ENCODE assay signal across 16 mouse cellular contexts in the genomic region with DNA sequence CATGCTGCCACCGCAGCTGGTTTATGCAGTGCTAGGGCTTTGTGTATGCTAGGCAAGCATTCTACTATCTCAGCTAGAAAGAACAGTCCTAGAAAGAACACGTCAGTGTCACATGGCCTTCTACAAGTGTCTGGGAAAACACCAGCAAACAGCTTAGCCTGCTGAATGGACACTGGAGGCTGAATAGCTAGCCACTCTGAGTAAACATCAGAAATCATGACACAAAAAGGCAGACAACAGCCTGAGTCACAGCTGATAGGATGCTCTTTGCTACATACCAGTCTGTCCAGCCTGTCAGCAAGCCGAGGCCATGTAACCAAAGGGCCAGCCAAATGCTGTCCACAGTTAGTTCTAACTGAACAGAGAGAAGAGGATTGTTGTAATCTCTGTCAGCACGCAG. TPM values are rescaled to one million over a fixed set of nuclear protein-coding genes. Genes with fewer than 3 reads are reported as not detected.
DNase-seq lines count a peak whose midpoint lies in the region; ATAC-seq and TF ChIP-seq lines count a peak whose summit lies in the region.
"Had no signal": no experiment of that assay in that cellular context is flagged by ENCODE, and none has a peak within 500 bp of the region (broad histone marks: within the 10 kb centered on the region; RNA-seq: fewer than 3 reads in every experiment).

No protein-coding gene starts in this region.

- ATAC-seq in heart, embryonic 11.5 days (replicated peaks; ENCODE audit: insufficient number of reproducible peaks, low FRiP score, low TSS enrichment), result no peak
- peak; percentile 75 for ATAC-seq in liver, postnatal 0 days
- no peak for ATAC-seq in liver, embryonic 11.5 days (replicated peaks; ENCODE audit: low FRiP score)
- no peak for ATAC-seq in forebrain, embryonic 16.5 days
- no peak for ATAC-seq in hindbrain, embryonic 14.5 days (ENCODE audit: low FRiP score)
- ATAC-seq: forebrain, postnatal 0 days had no signal

- WGBS in heart, embryonic 11.5 days (ENCODE audit: insufficient replicate concordance), result 38% methylated on average over 4 of the region's 4 CpGs
- WGBS in liver, postnatal 0 days (ENCODE audit: insufficient replicate concordance), result 58% methylated on average over 4 of the region's 4 CpGs
- WGBS in liver, embryonic 11.5 days, result 76% methylated on average over 4 of the region's 4 CpGs
- 74% methylated on average over 4 of the region's 4 CpGs for WGBS in forebrain, embryonic 16.5 days
- WGBS in hindbrain, embryonic 14.5 days, result 83% methylated on average over 4 of the region's 4 CpGs

- TF ChIP-seq CTCF in liver, postnatal 0 days (IDR thresholded peaks at IDR 0.05; ENCODE audit: low read depth), result no peak

- H3K36me3 ChIP-seq in heart, embryonic 11.5 days (ENCODE audit: control insufficient read depth, insufficient read depth, low read length), result no peaks in the 10 kb centered on the region
- H3K36me3 ChIP-seq in liver, postnatal 0 days (replicated peaks; ENCODE audit: insufficient read depth, low read length), result no peaks in the 10 kb centered on the region
- H3K36me3 ChIP-seq in liver, embryonic 11.5 days (ENCODE audit: control insufficient read depth, insufficient read depth, low read length), result no peaks in the 10 kb centered on the region
- H3K36me3 ChIP-seq in forebrain, embryonic 16.5 days (ENCODE audit: control insufficient read depth, insufficient read depth), result no peaks in the 10 kb centered on the region
- H3K36me3 ChIP-seq in hindbrain, embryonic 14.5 days (replicated peaks; ENCODE audit: control insufficient read depth, insufficient read depth), result no peaks in the 10 kb centered on the region
- H3K36me3 ChIP-seq: hindbrain, embryonic 15.5 days; limb, embryonic 12.5 days had no signal

- peak overlapping the region; percentile 34; the same call in 1 of the 2 replicates for H3K4me2 ChIP-seq in heart, embryonic 11.5 days
- no peak overlapping the region for H3K4me2 ChIP-seq in liver, postnatal 0 days (ENCODE audit: low read depth, low read length)
- no peak overlapping the region for H3K4me2 ChIP-seq in liver, embryonic 11.5 days
- no peak overlapping the region for H3K4me2 ChIP-seq in forebrain, embryonic 16.5 days (ENCODE audit: low read length)
- no peak overlapping the region for H3K4me2 ChIP-seq in hindbrain, embryonic 14.5 days (replicated peaks)
- H3K4me2 ChIP-seq: hindbrain, embryonic 15.5 days; limb, embryonic 12.5 days had no signal

- TF ChIP-seq EP300 in liver, postnatal 0 days (IDR thresholded peaks at IDR 0.05; ENCODE audit: low read depth), result no peak

- H3K27me3 ChIP-seq in heart, embryonic 11.5 days (ENCODE audit: control insufficient read depth, insufficient read depth, low read length), result no peaks in the 10 kb centered on the region
- no peaks in the 10 kb centered on the region for H3K27me3 ChIP-seq in liver, postnatal 0 days (ENCODE audit: insufficient read depth, low read length)
- no peaks in the 10 kb centered on the region for H3K27me3 ChIP-seq in liver, embryonic 11.5 days (replicated peaks; ENCODE audit: control insufficient read depth, insufficient read depth, low read length)
- H3K27me3 ChIP-seq in forebrain, embryonic 16.5 days (replicated peaks; ENCODE audit: control insufficient read depth, insufficient read depth, low read length), result no peaks in the 10 kb centered on the region
- no peaks in the 10 kb centered on the region for H3K27me3 ChIP-seq in hindbrain, embryonic 14.5 days (ENCODE audit: control insufficient read depth, insufficient read depth, low read length)
- H3K27me3 ChIP-seq: hindbrain, embryonic 15.5 days; limb, embryonic 12.5 days had no signal

- no peak overlapping the region for H3K9ac ChIP-seq in heart, embryonic 11.5 days (ENCODE audit: low read depth, low read length)
- no peak overlapping the region for H3K9ac ChIP-seq in liver, postnatal 0 days (replicated peaks)
- H3K9ac ChIP-seq in liver, embryonic 11.5 days (ENCODE audit: low read depth, low read length), result no peak overlapping the region
- no peak overlapping the region for H3K9ac ChIP-seq in forebrain, embryonic 16.5 days (replicated peaks; ENCODE audit: low read depth, low read length)
- no peak overlapping the region for H3K9ac ChIP-seq in hindbrain, embryonic 14.5 days
- H3K9ac ChIP-seq: forebrain, postnatal 0 days; hindbrain, embryonic 15.5 days; limb, embryonic 12.5 days had no signal

- no peak overlapping the region for H3K27ac ChIP-seq in heart, embryonic 11.5 days (ENCODE audit: low read depth, low read length)
- H3K27ac ChIP-seq in liver, postnatal 0 days (ENCODE audit: low read depth), result no peak overlapping the region
- H3K27ac ChIP-seq in liver, embryonic 11.5 days (ENCODE audit: low read depth, low read length), result no peak overlapping the region
- H3K27ac ChIP-seq in forebrain, embryonic 16.5 days (ENCODE audit: low read length), result no peak overlapping the region
- no peak overlapping the region for H3K27ac ChIP-seq in hindbrain, embryonic 14.5 days
- H3K27ac ChIP-seq: hindbrain, embryonic 15.5 days; limb, embryonic 12.5 days had no signal

- DNase-seq in heart, adult 18-20 months, result no peak
- no peak for DNase-seq in liver, postnatal 0 days
- DNase-seq in liver, embryonic 11.5 days (ENCODE audit: low spot score), result no peak
- peak; percentile 63 for DNase-seq in adrenal gland, postnatal 14 days
- peak; percentile 6 for DNase-seq in telencephalon, adult 2 months (ENCODE audit: low read depth, low spot score)
- DNase-seq in hindbrain, embryonic 14.5 days (ENCODE audit: low spot score), result no peak
- DNase-seq: cerebellum, adult 9-11 months; forebrain, postnatal 0 days; gastrocnemius, postnatal 10 days; kidney, adult 2 months; layer of hippocampus, postnatal 36 days; right cerebral cortex, postnatal 25 days had no signal

- peaks cover 12% of the 10 kb centered on the region for H3K4me1 ChIP-seq in heart, embryonic 11.5 days (ENCODE audit: control insufficient read depth, insufficient read depth, low read length)
- H3K4me1 ChIP-seq in liver, postnatal 0 days (ENCODE audit: insufficient read depth), result 0 out of 2 replicates have a peak, but pooled peaks cover 3% of the 10 kb centered on the region
- no peaks in the 10 kb centered on the region for H3K4me1 ChIP-seq in liver, embryonic 11.5 days (replicated peaks; ENCODE audit: control insufficient read depth, insufficient read depth, low read length)
- H3K4me1 ChIP-seq in forebrain, embryonic 16.5 days (replicated peaks; ENCODE audit: control insufficient read depth, insufficient read depth, low read length), result no peaks in the 10 kb centered on the region
- no peaks in the 10 kb centered on the region for H3K4me1 ChIP-seq in hindbrain, embryonic 14.5 days (replicated peaks; ENCODE audit: control insufficient read depth, insufficient read depth, low read length)
- H3K4me1 ChIP-seq: hindbrain, embryonic 15.5 days; limb, embryonic 12.5 days had no signal

- H3K9me3 ChIP-seq in heart, embryonic 11.5 days (replicated peaks; ENCODE audit: control insufficient read depth, low read length), result no peaks in the 10 kb centered on the region
- H3K9me3 ChIP-seq in liver, postnatal 0 days (ENCODE audit: low read length), result no peaks in the 10 kb centered on the region
- no peaks in the 10 kb centered on the region for H3K9me3 ChIP-seq in liver, embryonic 11.5 days (ENCODE audit: control insufficient read depth, low read length)
- H3K9me3 ChIP-seq in forebrain, embryonic 16.5 days (ENCODE audit: control insufficient read depth, low read length), result no peaks in the 10 kb centered on the region
- no peaks in the 10 kb centered on the region for H3K9me3 ChIP-seq in hindbrain, embryonic 14.5 days (ENCODE audit: control insufficient read depth, low read length)
- H3K9me3 ChIP-seq: hindbrain, embryonic 15.5 days; limb, embryonic 12.5 days had no signal

- H3K4me3 ChIP-seq in heart, embryonic 11.5 days (ENCODE audit: low read depth, low read length), result no peak overlapping the region
- no peak overlapping the region for H3K4me3 ChIP-seq in liver, postnatal 0 days (ENCODE audit: low read depth, low read length)
- no peak overlapping the region for H3K4me3 ChIP-seq in liver, embryonic 11.5 days (ENCODE audit: low read depth, low read length)
- no peak overlapping the region for H3K4me3 ChIP-seq in forebrain, embryonic 16.5 days (replicated peaks; ENCODE audit: low read length)
- H3K4me3 ChIP-seq in hindbrain, embryonic 14.5 days (replicated peaks; ENCODE audit: low read length), result no peak overlapping the region
- H3K4me3 ChIP-seq: hindbrain, embryonic 15.5 days; limb, embryonic 12.5 days had no signal

RNA-seq across cellular contexts. Expression of a gene that starts 32.3 kb away (rescaled TPM):
- 29.6 and 31.7 TPM in 2 replicates for polyA plus RNA-seq in heart, embryonic 11.5 days (2014; fragmentation: Nextera tagmentation; extraction: Ambion mirVana)
- total RNA-seq in heart, adult 18-20 months (2021), result 10 to 100 TPM; 63.8 to 75.7 TPM
- 17.4 and 20.3 TPM in 2 replicates for polyA plus RNA-seq in liver, postnatal 0 days (2015; fragmentation: Nextera tagmentation; extraction: Ambion mirVana)
- polyA plus RNA-seq in liver, embryonic 11.5 days (2014; fragmentation: Nextera tagmentation; extraction: Ambion mirVana), result 47.9 and 51.3 TPM in 2 replicates
- total RNA-seq in adrenal gland, postnatal 14 days (2021), result 68.8 and 73.0 TPM in 2 replicates
- 42.4 and 46.2 TPM in 2 replicates for polyA plus RNA-seq in forebrain, embryonic 16.5 days (2015; fragmentation: Nextera tagmentation; extraction: Ambion mirVana)
- 48.0 and 52.7 TPM in 2 replicates for polyA plus RNA-seq in hindbrain, embryonic 14.5 days (2014; fragmentation: Nextera tagmentation; extraction: Ambion mirVana)

Comparison
In these comparisons a context has a peak if more than half of its experiments do, and no peak if none do; other contexts are left out.
1. DNase-seq: peak in adrenal gland, postnatal 14 days (single experiment) and telencephalon, adult 2 months (single experiment); none in heart, adult 18-20 months (0 of 2), liver, postnatal 0 days (single experiment), liver, embryonic 11.5 days (single experiment) and hindbrain, embryonic 14.5 days (single experiment).